Mouse (Mus musculus): ENCODE data around the gene Sypl.

Gene Sypl

DNA sequence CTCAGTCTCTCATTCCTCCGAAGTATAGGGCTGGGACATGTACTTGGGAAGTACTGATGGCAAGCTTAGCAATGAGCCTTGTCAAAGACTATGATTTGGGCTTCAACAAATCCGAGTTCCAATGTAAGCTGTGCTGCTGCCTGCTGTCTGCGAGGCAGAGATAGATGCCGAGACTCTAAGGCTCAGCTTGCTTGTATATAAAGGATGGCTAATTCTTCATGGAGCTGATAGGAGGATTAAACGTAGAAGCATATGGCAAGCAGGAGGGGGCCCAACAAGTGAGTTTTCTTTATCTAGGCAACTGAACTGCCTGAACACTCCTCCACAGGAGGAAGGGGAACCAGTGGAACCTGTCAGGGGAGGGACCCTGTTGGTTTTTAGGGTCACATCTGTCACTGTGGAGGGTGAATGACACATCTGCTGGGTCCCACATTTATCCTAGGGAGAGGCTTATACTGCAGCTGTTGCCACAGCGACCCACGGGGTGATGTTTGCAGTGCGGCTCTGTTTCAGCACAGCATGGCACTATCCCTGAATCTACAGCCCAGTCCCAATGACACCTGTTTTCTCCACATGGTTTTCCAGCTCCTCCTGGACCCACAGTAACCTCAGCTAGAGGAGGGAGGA is 49.8 kb downstream of the Sypl start:
- DNase-seq (ENCODE audit: low spot score in 2 of 2) = no peak

DNA sequence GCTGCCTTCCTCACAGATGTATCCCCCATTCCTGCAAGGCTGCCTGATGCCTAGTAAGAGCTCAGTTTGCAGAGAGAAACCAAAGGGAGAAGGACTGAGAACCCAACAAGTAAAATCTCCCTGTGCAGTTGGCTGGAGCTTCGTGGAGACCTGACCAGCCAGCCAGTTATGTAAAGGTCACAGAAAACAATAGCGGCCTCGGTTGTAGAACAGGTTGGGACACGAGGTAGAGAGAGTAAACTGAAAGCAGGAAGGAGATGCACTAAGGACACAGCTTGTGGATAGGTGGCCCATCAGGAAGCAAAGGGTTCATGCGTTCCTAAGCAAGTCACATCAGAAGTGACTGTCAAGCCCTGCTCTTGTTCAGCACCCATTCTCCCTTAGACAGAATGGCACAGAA is 52.2 kb downstream of the Sypl start:
- no peak for DNase-seq (ENCODE audit: low spot score in 2 of 2)

DNA sequence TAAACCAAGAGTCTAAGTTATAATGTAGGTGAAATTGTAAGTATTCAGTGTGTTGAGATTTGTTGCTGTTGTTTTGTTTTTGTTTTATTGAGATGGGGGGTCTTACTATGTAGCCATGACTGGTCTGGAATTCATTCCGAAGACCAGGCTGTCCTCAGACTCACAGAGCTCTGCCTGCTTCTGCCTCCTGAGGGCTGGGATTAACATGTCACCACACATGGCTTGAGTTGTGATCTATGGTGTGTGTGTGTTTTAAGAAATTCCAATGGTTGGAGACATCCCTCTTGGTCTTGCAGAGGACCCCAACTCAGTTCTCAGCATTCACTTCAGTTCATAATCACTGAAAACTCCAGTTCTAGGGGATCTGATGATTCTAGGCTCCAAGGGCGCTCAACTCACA is 53.5 kb downstream of the Sypl start:
- DNase-seq (ENCODE audit: low spot score in 2 of 2) = no peak

DNA sequence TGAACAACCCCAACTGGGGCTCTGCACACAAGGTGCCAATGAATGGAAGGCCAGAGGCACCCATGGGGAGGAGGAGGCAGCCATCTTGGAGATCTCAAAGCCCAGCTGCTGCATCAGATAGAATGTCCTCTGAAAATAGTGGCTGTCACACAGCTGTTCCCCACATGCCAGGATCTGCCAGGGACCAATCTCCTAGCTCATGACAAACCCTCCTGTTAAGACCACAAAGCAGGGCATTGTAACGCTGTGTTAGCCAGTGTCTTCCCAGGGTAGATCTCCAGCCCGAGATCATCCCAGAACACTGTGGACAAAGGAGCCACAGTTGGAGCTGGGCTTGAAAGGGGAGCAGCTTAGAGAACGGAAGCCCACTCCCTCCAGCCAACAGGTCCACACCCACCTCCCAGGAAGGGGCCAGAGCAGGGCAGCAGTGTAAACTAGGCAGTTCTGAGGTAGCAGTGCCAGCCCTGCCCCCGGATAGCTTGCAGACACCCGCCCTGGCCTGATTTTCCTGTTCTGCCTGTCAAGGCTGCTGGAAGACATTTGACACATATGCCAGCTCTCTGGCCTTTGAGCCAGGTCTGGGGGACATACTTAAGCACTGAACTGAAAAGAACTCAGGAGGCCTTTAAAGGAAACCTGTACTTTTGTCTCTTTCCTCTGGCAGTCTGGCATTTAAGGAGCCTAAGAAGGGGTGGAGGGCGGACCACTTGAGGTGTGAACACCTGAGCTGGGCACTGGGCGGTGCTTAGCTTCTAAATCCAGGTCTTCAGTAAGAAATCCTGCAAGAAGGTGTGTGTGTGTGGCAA is 54.8 kb downstream of the Sypl start:
- no peak for DNase-seq (ENCODE audit: low spot score in 2 of 2)

DNA sequence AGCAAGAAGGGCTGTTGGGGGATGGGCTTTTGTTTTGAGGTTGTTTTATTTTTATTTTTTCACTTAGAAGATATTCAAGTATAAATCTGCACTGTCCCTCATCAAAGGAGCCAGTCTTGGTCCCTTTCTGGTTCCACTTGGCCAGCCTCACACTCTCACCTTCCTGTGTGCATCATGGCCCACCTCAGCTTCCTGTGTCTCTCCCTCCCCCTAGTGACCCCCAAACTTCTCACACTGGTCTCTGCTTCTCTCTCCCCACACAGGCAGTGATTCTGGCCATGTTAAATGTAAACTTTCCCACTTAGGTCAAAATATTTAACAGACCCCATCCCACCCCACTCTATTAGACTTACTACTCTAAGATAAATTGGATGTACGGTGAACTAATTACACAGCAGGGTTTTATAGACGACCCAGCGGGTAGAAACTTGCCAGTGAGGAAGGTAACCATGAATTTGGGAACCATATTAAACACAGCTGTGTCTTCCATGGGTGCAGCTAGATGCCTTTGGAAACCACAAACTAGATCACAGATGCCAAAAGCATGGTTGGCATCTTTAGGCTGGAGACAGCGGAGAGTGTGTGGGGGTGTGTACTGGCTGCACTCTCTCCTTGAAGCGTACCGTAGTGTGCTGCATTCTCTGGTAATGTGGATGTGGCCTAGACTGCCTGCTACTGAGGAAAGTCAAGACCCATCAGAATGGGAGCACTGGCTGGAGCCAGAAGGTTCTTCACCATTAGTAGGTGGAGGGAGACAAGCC is 55.7 kb downstream of the Sypl start:
- DNase-seq (ENCODE audit: low spot score in 2 of 2) = no peak

DNA sequence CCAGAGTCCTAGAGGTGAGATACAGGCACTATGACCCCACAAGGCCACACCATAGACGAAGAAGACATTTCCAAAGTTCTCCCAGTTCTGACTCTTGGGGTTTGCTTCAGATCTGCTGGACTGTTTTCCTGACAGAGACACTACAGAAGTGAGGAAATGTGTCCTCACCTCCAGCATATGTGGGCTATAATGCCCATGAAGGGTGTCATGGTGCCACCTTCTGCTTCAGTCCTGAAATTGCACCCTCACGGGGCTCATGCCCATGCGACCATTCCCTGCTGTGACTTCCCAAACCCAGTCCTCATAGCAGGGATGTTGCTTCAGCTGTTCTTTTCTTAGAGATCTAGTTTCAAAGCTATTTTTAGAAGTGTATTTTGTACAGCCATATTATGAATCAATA is 56.3 kb downstream of the Sypl start:
- peak; percentile 12 to 58 for DNase-seq (ENCODE audit: low spot score in 2 of 2)

DNA sequence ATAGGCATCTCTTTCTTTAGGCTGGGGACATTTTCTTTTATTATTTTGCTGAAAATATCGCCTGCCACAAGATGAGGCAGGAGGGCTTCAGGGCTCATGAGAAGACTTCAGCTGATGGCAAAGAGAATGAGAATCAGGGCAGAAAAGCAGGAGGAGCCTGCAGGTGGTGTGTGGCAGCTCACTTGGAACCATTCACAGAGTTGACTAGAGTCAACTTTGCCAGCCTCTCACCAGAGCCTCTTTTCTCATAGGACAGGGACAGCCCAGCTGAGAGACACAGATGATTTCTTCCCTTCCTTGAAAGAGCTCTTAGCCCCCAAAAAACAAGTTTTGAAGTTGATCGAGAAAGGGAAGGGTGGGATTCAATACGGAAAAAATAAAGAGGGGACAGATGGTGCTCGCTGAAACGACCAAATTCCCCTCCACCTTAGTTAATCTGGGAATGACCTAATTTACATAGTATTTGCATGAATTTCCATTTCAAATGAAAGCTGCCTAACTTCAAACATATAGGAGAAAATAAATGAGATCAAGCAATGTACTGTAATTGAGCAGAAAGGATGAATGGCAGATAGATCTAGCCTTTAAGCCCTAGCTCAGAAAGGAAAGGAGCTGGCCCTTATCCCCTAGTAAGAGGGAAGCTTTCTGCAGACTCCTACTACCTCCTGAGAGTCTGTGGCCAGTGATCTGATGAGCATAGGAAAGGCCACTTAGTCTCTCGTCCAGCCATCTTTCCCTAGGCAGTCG is 60.5 kb downstream of the Sypl start:
- DNase-seq (ENCODE audit: low spot score in 2 of 2) = no peak

DNA sequence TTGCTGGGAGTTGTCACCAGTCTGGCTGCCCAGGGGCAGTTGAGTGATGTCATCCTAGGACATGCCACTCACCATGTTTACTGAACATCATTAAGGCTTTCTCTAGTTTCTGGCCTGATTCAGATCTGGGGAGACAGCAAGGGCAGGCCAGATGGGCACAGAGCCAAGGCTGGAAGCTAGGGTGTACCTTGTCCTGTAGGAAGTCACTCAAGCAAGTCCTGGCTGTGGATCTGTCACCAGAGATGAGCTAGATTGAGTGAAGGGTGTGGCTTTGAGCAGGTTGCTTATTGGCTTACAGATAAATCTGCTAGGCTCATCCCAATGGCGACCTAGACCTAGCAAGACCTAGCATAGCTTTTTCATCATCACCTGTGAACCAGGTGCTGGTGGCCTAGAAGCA is 61.4 kb downstream of the Sypl start:
- DNase-seq (ENCODE audit: low spot score in 2 of 2) = no peak

DNA sequence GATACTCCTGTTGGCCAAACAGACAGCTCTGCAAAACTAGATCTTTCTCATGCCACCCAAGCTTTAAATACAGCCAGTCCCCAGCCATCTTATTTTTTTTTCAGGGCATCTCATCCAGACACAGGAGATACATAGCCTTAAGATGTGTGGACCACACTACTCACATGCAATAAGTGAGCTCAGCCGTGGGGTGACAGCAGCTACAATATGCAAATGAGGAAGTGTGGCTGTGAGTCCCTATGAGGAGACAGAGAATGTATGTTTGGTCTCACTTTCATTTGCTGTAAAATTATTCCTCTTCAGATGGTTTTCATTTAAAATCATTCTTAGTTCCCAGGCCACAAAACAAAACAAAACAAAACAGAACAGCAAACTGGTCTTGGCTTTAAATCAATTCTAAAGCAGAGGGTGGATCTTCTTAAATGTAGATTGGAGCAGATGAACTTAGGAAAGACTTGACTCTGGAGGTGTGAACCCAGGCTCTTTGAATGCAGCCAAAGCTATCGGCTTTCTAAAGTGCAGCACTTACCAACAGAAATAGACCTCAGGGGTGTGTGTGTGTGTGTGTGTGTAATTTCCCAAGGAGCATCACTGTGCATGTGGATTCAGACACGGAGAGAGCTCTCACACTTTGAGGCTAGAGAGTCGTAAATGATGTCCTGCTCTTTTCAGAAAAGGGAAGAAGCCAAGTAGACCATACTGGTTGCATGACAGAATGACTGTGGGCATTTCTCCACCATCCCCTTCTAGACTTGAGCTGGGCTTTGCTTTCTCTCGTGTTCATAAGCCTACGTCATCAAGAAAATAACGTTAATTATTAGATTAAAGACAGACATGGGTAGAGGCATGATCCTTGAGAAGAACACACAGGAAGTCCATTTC is 63.4 kb downstream of the Sypl start:
- no peak for DNase-seq (ENCODE audit: low spot score in 2 of 2)

DNA sequence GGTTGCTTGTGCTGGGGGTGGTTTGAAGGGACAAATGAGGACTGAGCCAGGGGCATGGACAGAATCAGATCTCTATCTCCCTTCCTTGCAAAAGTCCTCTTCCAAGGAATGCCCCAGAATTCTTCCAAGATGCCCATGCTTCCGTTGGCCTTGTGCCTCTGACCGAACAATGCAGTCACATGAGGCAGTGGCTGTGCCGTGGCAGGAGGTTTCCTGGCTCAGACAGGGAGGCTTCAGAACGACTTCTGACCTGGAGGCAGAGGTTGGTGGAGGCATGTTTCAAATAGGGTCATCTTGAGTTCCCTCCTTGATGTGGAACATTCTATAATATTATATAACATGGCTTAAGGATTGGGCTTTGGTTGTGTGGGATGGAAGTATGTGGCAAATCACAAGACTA is 64.9 kb downstream of the Sypl start:
- no peak for DNase-seq (ENCODE audit: low spot score in 2 of 2)

DNA sequence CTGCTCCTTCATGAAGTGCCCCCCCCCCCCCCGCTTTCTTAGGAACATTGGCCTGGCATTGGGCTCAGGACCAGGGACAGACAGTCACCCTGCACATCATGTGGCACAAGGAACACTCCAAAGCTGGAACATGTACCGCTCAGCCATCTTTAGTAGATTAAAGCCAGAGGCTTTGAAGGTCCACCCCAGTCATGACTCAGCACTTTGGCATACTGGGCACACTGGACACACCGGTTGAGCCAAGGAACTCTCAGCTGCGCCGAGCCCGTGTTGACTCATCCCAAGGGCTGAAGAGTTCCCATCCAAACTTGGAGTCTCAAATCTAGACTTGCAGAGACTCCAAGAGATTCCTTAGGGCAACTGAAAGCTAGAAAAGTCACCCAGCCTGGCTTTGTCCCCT is 66.3 kb downstream of the Sypl start:
- DNase-seq (ENCODE audit: low spot score in 2 of 2) = no peak

DNA sequence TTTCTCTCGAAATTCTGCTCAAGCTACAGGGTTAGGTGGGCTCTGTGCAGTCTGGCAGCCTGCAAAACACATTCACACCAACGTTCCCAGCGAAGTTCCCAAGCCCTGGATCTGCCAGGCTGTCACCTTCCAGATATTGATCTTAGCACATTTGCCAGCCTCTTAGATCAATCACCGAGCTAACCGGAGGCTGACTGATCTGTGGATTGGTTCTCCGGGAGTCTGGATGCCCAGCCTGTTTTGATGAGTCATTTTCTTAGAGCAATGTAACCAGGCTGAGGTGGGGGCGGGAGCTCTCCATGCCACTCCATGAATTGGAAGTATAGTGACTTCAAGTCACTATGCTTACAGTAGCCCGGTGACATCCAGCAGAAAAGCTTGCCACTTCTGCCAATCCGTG is 67.4 kb downstream of the Sypl start:
- no peak for DNase-seq (ENCODE audit: low spot score in 2 of 2)

DNA sequence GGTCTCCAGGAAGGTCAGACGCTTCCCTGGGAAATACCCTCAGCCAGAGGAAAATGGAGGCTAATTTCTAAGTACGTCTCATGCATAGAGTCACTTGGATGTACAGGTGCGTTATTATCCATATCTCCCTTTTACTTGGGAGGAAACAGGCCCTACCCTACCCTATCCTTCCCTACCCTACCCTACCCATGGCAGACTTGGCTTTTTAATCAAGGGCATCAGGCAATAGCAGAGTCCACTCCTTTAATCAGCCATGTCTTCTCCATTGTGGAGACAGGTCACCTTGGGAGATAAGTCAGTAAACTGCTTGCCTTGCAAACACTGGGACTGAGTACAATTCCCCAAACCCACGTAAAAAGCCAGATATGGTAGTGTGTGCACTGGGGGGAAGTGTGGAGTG is 68.1 kb downstream of the Sypl start:
- no peak for DNase-seq (ENCODE audit: low spot score in 2 of 2)

DNA sequence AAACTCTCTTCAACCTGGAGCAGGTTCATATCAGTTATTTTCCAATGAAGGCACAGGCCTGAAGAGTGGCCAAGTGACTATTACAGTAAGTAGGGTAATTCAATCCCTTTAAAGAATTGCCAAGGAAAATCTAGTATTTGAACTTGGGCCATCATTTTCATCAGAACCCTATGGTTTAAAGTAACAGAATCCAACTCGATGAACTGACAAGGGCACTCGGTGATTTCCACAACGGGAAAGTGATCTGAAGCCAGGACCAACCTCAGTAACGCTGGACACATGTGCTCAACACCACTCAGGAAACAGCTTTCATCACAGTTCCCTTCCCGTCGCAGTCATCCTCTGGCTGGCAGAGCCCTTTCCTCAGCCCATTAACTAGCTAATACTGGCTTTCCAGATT is 70.8 kb downstream of the Sypl start:
- DNase-seq (ENCODE audit: low spot score in 2 of 2) = no peak

DNA sequence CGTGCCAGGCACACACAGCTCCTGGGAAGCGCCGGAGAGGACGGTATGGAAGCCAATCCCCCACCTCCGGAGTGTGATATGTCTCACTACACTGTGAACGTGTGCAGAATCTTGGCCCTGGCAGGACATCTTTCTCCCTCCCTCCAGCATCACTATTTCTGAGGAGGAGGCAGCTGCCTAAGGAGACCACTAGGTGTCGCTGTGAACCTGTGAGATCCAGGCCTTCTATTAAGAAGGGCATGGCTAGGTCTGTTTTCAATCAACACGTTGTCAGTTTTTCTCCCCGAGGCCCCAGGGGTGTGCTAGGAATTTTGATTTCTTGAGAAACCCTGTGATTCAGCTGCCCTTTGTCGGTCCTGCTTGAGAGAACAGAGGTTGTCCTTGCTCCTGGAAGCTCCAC is 73.4 kb downstream of the Sypl start:
- peak; percentile 52 to 76 for DNase-seq (ENCODE audit: low spot score in 2 of 2)

DNA sequence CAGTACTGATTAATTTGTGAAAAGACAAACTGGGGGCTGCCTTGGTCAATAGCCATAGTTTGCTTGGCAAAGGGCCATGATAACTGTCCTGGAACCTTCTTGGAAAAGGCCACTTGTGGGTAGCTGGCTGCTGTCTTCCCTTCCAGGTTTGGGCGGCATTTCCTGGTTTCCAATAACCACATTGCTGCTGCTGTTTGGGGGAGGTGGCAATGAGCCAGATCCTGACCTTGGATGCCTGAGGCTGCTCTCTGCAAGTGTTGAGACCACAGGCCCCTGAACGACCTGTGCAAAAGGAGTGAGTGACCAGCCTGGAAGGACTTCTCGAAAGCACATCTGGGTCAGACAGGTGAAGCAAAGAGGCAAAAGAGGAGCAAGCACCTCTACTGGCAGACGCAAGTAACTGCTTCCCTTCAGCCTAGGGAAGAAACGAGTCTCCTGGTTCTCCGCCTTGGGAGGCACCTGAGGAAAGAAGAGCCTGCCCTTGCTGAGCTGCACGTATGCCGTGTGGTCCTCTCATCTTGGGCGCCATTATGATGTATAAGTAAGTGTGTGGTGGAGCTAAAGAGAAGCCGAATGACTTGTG is 74.5 kb downstream of the Sypl start:
- no peak for DNase-seq (ENCODE audit: low spot score in 2 of 2)

DNA sequence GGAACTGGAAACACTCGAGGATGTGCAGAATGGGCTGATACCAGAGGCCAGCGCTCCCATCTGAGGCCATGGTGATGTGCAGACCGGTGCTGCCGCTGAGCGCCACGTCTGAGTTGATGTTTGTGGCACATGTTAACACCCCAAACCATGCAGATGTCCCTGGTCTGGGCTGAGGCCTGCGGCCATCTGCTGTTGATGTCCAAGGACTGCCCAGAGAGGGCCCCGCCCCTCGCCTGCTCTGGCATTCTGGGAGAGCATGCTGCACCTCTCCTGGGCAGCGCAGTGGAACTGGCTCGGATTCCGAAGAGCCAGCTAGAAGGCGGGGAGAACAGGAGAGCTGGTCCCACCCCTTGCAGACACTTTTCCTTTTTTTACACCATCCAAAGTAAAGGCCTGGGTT is 75.0 kb downstream of the Sypl start:
- DNase-seq (ENCODE audit: low spot score in 2 of 2) = no peak

Measured in natural killer cell, adult 2 months (primary cell).